Mouse (Mus musculus): ENCODE data around the gene Utp15.

DNA sequence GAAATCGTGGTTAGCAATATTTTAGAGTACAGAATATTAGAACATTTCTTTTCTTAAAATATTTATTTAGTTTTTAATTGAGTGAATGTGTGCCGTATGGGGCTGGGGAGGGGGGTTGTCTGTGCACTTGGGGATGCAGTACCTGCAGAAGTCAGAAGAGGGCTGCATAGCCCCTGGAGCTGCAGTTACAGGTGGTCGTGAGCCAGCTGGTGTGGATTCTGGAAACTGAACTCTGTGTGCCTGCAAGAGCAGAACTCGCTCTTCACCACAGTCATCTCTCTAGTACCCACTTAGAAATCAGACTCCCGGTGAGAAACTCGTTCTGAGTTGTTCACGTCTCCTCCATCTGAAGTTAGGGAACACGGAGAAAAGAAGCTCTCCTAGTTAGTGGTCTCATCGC is 54.0 kb downstream of the Utp15 start:
- TF ChIP-seq CTCF (IDR thresholded peaks at IDR 0.05; ENCODE audit: low read depth, low read length) (no peak), POLR2A (IDR thresholded peaks at IDR 0.05; ENCODE audit: borderline replicate concordance, low read depth, low read length) (no peak)

All from bone marrow macrophage, adult 2 months (primary cell).